Mouse (Mus musculus): ENCODE results near the gene Plk5.
"Not testable (repeated sequence)": the region's sequence is repeated elsewhere in the genome, so short reads cannot be mapped to it uniquely, and the experiment has no call there.

Plk5 gene

GRCm38 (mm10) chr10:80330888-80331287, 25.4 kb upstream of the Plk5 start:
- DNase-seq (ENCODE audit: inconsistent age in 2 of 2, low spot score in 1 of 2): no peak

- DNase-seq (ENCODE audit: inconsistent age in 2 of 2, low spot score in 1 of 2): no peak
Observed at GRCm38 (mm10) chr10:80331636-80332524, 24.4 kb upstream of the Plk5 start.

DNA sequence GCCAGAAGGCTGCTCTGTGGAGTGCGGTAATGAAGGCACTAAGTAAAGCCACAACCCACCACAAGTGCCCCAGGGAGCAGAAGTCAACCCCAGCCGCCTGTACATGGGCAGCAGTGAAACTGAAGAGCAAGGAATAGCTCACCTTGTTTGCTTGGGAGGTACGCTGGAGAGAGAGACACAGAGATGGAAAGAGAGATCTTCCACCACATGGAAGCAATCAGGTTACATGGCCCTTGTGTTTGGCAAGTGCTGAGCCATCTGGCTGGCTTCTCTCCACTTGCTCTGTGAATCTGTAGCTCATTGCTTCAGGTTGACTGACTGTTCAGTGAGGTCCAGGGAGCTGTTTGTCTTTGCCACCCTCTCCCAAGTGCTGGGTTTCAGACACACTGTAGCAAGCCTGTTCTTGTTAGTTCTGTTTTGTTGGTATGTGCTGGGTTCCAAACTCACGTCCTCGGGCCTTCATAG, 23.7 kb upstream of the Plk5 start:
- DNase-seq (ENCODE audit: inconsistent age in 2 of 2, low spot score in 1 of 2): no peak

DNA sequence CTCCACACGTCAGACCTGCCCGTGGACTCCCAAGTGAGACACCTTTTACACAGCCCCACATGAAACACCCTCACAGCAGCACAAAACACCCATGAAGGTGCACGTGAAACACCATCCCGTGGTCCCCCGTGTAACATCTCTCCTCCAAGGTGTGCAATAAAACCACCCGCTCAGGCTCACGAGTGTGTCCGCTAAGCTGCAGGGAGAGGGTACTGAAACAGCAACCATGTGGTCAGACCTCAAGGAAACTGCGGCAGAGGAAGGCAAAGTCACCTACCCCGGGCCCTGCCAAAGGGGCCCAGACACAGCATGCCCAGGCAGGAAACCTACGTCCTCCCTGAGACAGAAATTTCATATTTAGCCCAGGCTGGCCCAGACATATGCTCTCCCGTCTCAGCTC, 20.0 kb upstream of the Plk5 start:
- no peak for DNase-seq (ENCODE audit: inconsistent age in 2 of 2, low spot score in 1 of 2)

- DNase-seq (ENCODE audit: inconsistent age in 2 of 2, low spot score in 1 of 2): peak; percentile 74 to 94
Observed at GRCm38 (mm10) chr10:80339941-80340750, 16.1 kb upstream of the Plk5 start.

- DNase-seq (ENCODE audit: inconsistent age in 2 of 2, low spot score in 1 of 2): no peak
Observed at GRCm38 (mm10) chr10:80341026-80341425, 15.2 kb upstream of the Plk5 start.

DNA sequence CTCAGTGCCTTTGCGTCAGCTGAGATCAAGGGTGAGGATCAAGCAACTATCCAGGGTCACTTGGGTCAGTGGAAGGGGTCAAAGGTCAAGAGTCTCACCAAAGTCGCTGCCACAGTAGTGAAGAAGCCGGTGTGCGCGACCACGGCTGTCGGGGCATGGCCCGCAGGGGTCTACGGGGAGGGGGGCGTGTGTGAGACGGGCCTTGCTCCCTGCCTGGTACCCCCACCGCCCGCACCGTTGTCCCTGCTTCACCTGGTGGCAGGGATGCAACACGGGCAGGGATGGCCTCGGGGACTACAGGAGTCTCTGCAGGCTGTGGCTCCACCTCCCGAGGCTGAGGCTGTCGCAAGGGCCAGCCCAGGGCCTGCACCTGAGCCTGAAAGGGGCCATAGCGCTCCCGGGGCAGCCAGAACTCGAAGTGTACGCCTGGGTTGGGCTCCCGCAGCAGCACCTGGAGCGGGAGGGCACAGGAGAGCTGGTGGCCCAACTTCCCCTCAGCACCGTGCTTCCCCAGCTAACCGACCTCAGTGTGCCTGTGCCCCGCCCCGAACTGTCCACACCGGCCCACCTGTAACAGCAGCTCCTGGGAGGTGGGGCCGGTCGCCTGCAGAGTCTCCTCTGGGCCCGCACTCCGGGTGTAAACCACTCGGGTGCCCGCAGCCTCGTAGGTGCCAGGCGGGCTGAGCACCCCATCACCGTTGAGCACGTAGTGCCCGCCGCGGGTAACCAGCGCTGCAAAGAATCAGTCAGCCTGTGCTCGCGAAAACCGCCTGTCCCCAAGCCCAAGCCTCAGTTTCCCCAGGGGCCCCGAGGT, 14.6 kb upstream of the Plk5 start:
- DNase-seq (ENCODE audit: inconsistent age in 2 of 2, low spot score in 1 of 2): no peak

GRCm38 (mm10) chr10:80342305-80342748, 13.9 kb upstream of the Plk5 start:
- DNase-seq (ENCODE audit: inconsistent age in 2 of 2, low spot score in 1 of 2): peak in 1 of 2 experiments; percentile 11

- DNase-seq (ENCODE audit: inconsistent age in 2 of 2, low spot score in 1 of 2): peak; percentile 74 to 83
Observed at GRCm38 (mm10) chr10:80342749-80343424, 13.4 kb upstream of the Plk5 start.

GRCm38 (mm10) chr10:80343425-80343895, 12.8 kb upstream of the Plk5 start:
- DNase-seq (ENCODE audit: inconsistent age in 2 of 2, low spot score in 1 of 2): peak in 1 of 2 experiments; percentile 24

DNA sequence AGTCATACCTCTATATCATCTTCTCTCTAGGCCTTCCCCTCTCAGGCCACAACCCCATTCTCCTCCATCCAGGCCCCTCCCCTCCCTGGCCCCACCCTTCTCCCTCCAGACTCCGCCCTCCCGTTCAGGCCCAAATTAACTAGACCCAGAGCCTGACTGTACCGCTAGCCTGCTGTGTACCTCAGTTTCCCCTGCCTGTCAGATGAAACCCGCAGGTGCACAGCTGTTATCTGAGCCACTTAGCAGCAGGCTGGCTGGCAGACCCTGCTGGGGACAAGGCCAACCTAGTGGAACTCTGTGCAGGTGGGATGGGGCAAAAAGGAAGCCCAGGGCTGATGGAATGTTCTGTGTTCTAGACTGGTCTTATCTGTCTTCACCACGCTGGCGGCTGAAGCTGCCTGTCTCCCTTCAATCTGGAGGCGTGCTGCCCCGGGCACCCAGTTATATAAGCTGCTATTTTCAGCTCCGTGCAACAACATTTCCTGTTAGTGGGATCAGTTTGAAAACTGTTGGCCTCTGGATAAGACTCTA, 12.1 kb upstream of the Plk5 start:
- peak; percentile 37 to 50 for DNase-seq (ENCODE audit: inconsistent age in 2 of 2, low spot score in 1 of 2)

- no peak for DNase-seq (ENCODE audit: inconsistent age in 2 of 2, low spot score in 1 of 2)
Observed at GRCm38 (mm10) chr10:80345122-80345521, 11.1 kb upstream of the Plk5 start.

DNA sequence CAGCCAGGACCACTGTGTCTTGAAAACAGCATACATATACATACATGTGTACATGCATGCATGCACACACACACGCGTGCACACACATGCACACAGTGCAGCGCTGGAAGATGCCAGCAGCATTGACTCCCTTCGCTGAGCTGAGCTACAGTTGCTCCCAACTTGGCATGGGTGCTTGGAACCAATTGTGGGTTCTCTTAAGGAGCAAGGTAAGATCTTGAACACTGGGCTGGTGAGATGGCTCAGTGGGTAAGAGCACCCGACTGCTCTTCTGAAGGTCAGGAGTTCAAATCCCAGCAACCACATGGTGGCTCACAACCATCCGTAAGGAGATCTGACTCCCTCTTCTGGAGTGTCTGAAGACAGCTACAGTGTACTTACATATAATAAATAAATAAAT, 10.3 kb upstream of the Plk5 start:
- DNase-seq (ENCODE audit: inconsistent age in 2 of 2, low spot score in 1 of 2): not testable (repeated sequence)

GRCm38 (mm10) chr10:80347514-80347967, 8.7 kb upstream of the Plk5 start:
- DNase-seq (ENCODE audit: inconsistent age in 2 of 2, low spot score in 1 of 2): peak in 1 of 2 experiments; percentile 51

GRCm38 (mm10) chr10:80348244-80348781, 7.9 kb upstream of the Plk5 start, which contains the start of gene Adamtsl5:
Gene Adamtsl5, minus strand, starts transcription at chr10:80348412.
- peak; percentile 62 to 75 for DNase-seq (ENCODE audit: inconsistent age in 2 of 2, low spot score in 1 of 2)

- no peak for DNase-seq (ENCODE audit: inconsistent age in 2 of 2, low spot score in 1 of 2)
Observed at GRCm38 (mm10) chr10:80348981-80349380, 7.3 kb upstream of the Plk5 start.

DNA sequence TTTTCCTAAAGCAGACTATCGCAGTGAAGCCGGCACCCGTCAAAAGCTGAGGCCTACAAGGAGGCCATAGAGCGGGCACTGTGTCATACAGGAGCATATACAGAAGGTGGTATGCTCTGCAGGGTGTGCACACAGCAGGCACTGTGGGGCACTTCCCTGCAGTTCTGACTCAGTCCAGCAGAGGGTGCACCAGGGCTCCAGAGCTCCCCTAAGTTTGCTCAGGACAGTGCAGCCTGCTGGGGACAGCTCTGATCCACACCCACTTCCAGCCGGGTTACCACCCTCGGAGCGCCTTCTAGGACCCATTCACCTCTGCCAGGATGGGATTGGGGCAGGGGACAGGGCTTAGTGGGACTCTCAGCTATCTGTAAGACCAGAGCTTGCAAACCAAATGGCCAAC, 6.0 kb upstream of the Plk5 start:
- DNase-seq (ENCODE audit: inconsistent age in 2 of 2, low spot score in 1 of 2): peak; percentile 83 to 96

DNA sequence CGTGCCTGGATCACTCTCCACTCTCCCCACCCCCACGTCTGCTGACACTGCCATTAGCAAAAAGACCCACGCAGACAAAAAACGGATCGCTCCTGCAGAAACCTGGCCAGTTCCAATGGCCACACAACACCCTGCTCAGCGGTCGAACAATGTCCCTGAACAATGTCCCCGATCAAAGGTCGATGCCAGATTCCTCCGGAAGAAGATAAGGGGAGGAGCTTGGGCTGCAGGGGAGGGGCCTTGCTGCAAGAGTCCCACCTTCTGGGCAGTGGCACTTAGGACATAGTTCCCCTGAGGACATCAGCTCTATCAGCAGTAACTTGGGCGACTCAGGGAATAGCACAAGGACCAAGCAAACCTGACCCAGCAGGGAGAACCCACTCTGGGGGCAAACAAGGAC, 4.4 kb upstream of the Plk5 start:
- no peak for DNase-seq (ENCODE audit: inconsistent age in 2 of 2, low spot score in 1 of 2)

DNA sequence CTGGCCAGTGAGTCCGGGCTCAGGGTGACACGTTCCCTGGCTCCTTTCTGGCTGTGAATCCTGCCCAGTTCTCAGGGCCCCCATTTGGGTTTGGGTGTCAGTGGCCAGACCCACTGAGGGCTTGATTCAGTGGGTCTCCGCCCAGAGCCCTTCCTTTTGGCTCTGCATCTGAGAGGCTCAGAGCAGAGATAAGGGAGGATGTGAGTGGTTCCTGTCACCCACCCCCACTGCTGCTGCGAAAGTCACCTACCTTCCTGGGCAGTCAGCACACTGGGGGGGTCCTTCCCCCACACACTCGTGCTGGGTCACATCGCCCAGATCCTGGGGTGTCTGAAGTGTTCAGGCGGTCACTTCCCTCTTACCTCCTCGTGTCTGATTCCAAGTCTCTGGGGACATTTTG, 3.5 kb upstream of the Plk5 start:
- DNase-seq (ENCODE audit: inconsistent age in 2 of 2, low spot score in 1 of 2): no peak

All from adrenal gland, adult (tissue).